Mouse (Mus musculus) intestine, embryonic 14.5 days (tissue): ENCODE measurements at regions not wholly inside any gene's neighbourhood (a gene's known extent, or its start where the extent isn't known, plus 50 kb on each side); places are given as distances from the start of the nearest gene placed in this dataset.

ENCODE experiments used
- ATAC-seq: fragments of 200-750 bp; cut with Nextera tagmentation; replicated peaks from 2 replicates; pipeline ENCODE4 v1.8.0; 2017; ENCODE audit warnings: low read depth, moderate number of reproducible peaks, moderate TSS enrichment, moderate library complexity; ENCODE audit not compliant: low FRiP score, low TSS enrichment
- DNase-seq: peaks from one replicate; pipeline ENCODE4 v3.0.0-alpha.2; 2018; ENCODE audit warnings: low spot score
- H3K27ac ChIP-seq: fragments of 300-500 bp; sonication (generic); 2 replicates; pipeline ENCODE4 v1.5.1; 2014; ENCODE audit warnings: low read depth, mild to moderate bottlenecking, control low read depth
- H3K27me3 ChIP-seq: fragments of 300-500 bp; sonication (generic); replicated peaks from 2 replicates; pipeline ENCODE4 v1.6.1; 2014; ENCODE audit warnings: low read length, control low read depth; ENCODE audit not compliant: control insufficient read depth, insufficient read depth
- H3K36me3 ChIP-seq: fragments of 300-500 bp; sonication (generic); 2 replicates; pipeline ENCODE4 v1.6.1; 2014; ENCODE audit warnings: low read length, control low read depth; ENCODE audit not compliant: control insufficient read depth, insufficient read depth
- H3K4me1 ChIP-seq: fragments of 300-500 bp; sonication (generic); replicated peaks from 2 replicates; pipeline ENCODE4 v1.6.1; 2014; ENCODE audit warnings: low read length, control low read depth, mixed read lengths; ENCODE audit not compliant: control insufficient read depth, insufficient read depth
- H3K4me2 ChIP-seq: fragments of 300-500 bp; sonication (generic); 2 replicates; pipeline ENCODE4 v1.6.1; 2014; ENCODE audit warnings: low read length
- H3K4me3 ChIP-seq: fragments of 300-500 bp; sonication (generic); 2 replicates; pipeline ENCODE4 v1.5.1; 2014; ENCODE audit warnings: low read depth, low read length, control low read depth, mixed read lengths
- H3K9ac ChIP-seq: fragments of 300-500 bp; sonication (generic); 2 replicates; pipeline ENCODE4 v1.6.1; 2014; ENCODE audit warnings: mild to moderate bottlenecking, low read length
- H3K9me3 ChIP-seq: fragments of 300-500 bp; sonication (generic); 2 replicates; pipeline ENCODE4 v1.6.1; 2016; ENCODE audit warnings: low read length, control low read depth; ENCODE audit not compliant: control insufficient read depth
- WGBS: fragments of 180-500 bp; shearing (Covaris S2); extraction: QIAGEN DNeasy Blood & Tissue Kit; methylation state at CpG from one replicate; pipeline ENCODE4 v1.1.7; 2014; 5-methylcytosine and 5-hydroxymethylcytosine counted together

DNA sequence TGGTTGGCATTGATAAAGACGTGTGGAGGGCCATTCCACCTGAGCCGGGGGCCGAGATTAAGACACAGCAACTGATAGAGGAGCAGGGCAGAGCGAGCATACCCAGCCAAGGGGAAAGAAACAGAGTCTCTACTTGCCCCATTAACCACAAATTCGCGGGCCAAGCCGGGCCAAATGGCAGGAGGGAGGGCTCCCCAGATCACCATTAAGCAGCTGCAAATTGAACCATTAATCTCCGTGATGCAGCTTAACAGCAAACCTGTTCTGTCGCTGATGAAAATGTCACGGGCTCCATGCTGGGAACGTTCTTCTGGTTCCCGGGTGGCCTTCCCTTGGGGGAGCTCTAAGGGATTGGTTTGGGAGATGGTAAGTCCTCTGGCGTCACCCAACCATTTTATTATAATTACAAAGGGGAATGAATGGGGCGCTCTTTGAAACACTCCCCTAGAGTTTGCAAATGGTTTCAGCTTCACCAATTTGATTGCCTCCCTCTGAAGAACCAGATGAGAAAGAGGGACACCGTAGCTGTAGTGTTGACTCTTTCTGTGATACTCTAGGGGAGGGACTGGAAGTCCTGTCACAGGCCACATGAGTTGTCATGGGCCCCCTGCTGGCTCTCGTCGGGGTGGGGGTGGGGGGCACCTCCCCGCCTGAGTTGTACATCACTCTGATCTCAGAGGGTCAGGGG is 124.8 kb downstream of the Enc1 start:
- Histone ChIP-seq H3K4me1 (peaks cover 9% of the 10 kb centered on the region; the same call in 1 of the 2 replicates), H3K9ac (no peak overlapping the region), H3K4me3 (no peak overlapping the region), H3K27me3 (no peaks in the 10 kb centered on the region), H3K4me2 (no peak overlapping the region), H3K36me3 (no peaks in the 10 kb centered on the region), H3K27ac (no peak overlapping the region), H3K9me3 (no peaks in the 10 kb centered on the region)
- 47% methylated on average over 18 of the region's 18 CpGs for WGBS
- ATAC-seq (no peak), DNase-seq (no peak)

DNA sequence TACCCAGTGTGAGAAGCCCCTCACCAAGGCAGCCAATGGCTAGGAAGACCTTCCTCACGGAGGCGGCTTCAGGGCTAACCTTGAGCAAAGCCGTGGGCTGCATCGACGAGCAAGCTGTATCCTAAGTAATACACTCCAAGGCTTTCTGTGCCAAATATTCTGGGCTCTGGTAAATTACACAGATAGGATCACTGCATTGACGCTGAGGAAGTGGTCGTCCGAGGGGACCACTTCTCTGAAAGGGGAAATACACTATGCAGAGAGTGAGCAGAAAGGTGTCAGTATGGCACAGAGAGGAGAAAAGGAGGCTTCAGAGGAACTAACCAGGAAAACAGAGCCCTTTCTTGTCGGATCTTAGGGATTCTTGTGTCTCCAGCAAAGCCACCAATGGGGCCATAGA is 124.1 kb downstream of the Enc1 start:
- Histone ChIP-seq H3K9me3 (no peaks in the 10 kb centered on the region), H3K36me3 (no peaks in the 10 kb centered on the region), H3K27ac (no peak overlapping the region), H3K9ac (no peak overlapping the region), H3K4me2 (no peak overlapping the region), H3K27me3 (no peaks in the 10 kb centered on the region), H3K4me1 (peaks cover 9% of the 10 kb centered on the region; the same call in 1 of the 2 replicates), H3K4me3 (no peak overlapping the region)
- DNase-seq = no peak
- WGBS = 80% methylated on average over 9 of the region's 9 CpGs
- ATAC-seq = no peak

GRCm38 (mm10) chr13:97363765-97364164 is 122.9 kb downstream of the Enc1 start:
- DNase-seq (no peak), ATAC-seq (peak; percentile 64)
- Histone ChIP-seq H3K9ac (no peak overlapping the region), H3K36me3 (no peaks in the 10 kb centered on the region), H3K9me3 (no peaks in the 10 kb centered on the region), H3K27me3 (no peaks in the 10 kb centered on the region), H3K4me3 (no peak overlapping the region), H3K27ac (0 out of 2 replicates have a peak overlapping the region, but pooled peaks have one; percentile 8), H3K4me1 (peaks cover 9% of the 10 kb centered on the region; the same call in 1 of the 2 replicates), H3K4me2 (no peak overlapping the region)
- WGBS = 36% methylated on average over 5 of the region's 5 CpGs

- ATAC-seq (no peak), DNase-seq (no peak)
- no peaks in the 10 kb centered on the region for H3K9me3 ChIP-seq
- 95% methylated on average over 4 of the region's 4 CpGs for WGBS
- no peaks in the 10 kb centered on the region for H3K36me3 ChIP-seq
- H3K9ac ChIP-seq = no peak overlapping the region
- no peaks in the 10 kb centered on the region for H3K27me3 ChIP-seq
- H3K4me2 ChIP-seq = no peak overlapping the region
- no peak overlapping the region for H3K4me3 ChIP-seq
- H3K4me1 ChIP-seq = peaks cover 9% of the 10 kb centered on the region; the same call in 1 of the 2 replicates
- H3K27ac ChIP-seq = no peak overlapping the region
Observed at GRCm38 (mm10) chr13:97363214-97363613, 122.3 kb downstream of the Enc1 start.

DNA sequence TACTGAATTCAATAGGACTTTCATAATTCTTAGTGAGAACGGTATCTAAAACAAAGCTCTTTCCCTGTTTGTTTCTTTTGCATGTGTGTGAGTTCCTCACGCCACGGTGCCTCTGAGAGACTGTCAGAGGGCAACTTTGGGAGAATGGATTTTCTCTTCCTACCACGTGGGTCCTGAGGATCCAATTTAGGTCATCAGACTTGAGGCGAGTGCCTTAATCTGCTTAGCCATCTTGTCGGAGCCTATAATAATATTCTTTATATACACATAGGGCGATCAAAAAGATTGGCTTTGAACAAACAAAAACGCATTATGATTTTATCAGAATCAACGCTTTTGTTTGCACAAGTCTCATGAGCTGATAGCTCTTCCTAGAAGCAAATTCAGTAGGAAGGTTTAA is 119.6 kb downstream of the Enc1 start:
- Histone ChIP-seq H3K4me1 (peaks cover 9% of the 10 kb centered on the region; the same call in 1 of the 2 replicates), H3K4me2 (no peak overlapping the region), H3K9ac (no peak overlapping the region), H3K27ac (no peak overlapping the region), H3K36me3 (no peaks in the 10 kb centered on the region), H3K4me3 (no peak overlapping the region), H3K27me3 (no peaks in the 10 kb centered on the region), H3K9me3 (no peaks in the 10 kb centered on the region)
- ATAC-seq (no peak), DNase-seq (no peak)
- 69% methylated on average over 9 of the region's 9 CpGs for WGBS

DNA sequence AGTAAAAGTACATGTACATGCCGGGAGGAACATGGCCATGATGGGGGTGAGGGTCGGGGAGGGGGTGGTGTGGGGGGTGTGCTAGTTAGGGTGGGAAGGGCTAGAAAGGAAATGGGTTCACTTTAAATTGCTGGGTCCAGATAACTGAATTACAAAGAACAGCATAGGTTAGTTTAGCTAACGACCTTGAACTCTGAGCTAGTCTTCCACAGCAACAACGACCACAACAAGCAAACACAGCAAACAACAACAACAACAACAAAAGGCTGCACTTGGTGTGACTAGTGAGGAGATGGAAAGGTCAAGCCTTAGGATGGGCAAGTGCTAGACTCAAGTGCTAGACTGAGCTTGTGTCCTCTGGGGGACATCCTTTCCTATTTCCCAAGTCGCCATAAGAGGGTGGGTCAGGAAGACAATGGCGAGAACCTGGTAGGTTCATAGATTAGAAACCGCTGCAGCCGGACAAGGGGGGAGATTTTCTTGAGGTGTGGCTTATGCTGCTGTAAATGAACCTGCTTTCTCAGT is 117.9 kb downstream of the Enc1 start:
- DNase-seq (no peak), ATAC-seq (no peak)
- WGBS = 78% methylated on average over 8 of the region's 8 CpGs
- Histone ChIP-seq H3K4me1 (peaks cover 9% of the 10 kb centered on the region; the same call in 1 of the 2 replicates), H3K4me3 (no peak overlapping the region), H3K27ac (no peak overlapping the region), H3K4me2 (no peak overlapping the region), H3K9me3 (no peaks in the 10 kb centered on the region), H3K9ac (no peak overlapping the region), H3K36me3 (no peaks in the 10 kb centered on the region), H3K27me3 (no peaks in the 10 kb centered on the region)

GRCm38 (mm10) chr13:97358261-97358660 is 117.4 kb downstream of the Enc1 start:
- H3K27me3 ChIP-seq = no peaks in the 10 kb centered on the region
- no peak overlapping the region for H3K9ac ChIP-seq
- no peak overlapping the region for H3K4me3 ChIP-seq
- 42% methylated on average over 6 of the region's 6 CpGs for WGBS
- H3K36me3 ChIP-seq = no peaks in the 10 kb centered on the region
- no peak overlapping the region for H3K4me2 ChIP-seq
- no peak for ATAC-seq
- peaks cover 6% of the 10 kb centered on the region; the same call in 1 of the 2 replicates for H3K4me1 ChIP-seq
- DNase-seq = no peak
- no peak overlapping the region for H3K27ac ChIP-seq
- no peaks in the 10 kb centered on the region for H3K9me3 ChIP-seq

DNA sequence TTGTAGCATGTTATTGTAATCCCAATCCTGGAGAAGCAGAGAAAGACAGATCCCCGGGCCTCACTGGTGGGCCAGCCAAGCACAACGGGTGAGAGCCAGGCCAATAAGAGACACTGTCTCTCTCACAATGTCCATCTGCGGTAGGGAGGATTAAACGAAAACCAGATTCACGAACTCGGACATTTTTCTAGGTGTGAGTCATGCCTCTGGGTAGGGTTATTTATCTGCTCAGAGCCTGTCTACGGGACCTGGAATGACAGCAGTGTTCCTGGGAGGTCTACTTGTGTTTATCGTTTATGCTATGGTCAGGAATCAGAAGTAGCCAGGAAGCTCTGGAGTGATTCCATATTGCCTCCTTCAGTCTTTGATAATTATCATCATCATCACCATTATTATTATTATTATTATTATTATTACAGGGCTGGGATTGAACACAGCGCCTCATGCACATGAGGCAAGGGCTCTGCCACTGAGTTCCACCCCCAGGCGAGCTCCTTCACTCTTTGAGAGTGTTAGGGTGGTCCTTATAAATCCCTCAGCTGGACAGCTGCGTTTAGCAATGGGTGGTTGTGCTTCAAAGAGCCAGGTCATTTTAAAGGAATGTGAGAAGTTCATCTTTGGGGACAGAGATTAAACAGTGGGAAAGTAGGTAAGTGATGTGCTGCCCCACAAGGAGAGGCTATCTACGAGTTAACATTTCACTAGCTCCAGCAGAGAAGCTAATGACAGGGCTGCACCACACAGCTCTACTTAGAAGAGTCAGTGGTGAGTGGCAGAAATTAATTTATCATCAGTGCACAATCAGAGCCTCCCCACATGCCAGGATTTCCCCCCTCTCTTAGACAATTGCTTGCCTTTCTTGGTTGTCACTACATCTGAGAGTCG is 116.3 kb downstream of the Enc1 start:
- ATAC-seq (peak; percentile 62; the same call in 1 of the 2 replicates), DNase-seq (no peak)
- Histone ChIP-seq H3K27ac (peak overlapping the region; percentile 64; the same call in 1 of the 2 replicates), H3K4me1 (peaks cover 6% of the 10 kb centered on the region; the same call in 1 of the 2 replicates), H3K27me3 (no peaks in the 10 kb centered on the region), H3K9ac (no peak overlapping the region), H3K36me3 (no peaks in the 10 kb centered on the region), H3K4me2 (no peak overlapping the region), H3K9me3 (no peaks in the 10 kb centered on the region), H3K4me3 (no peak overlapping the region)
- 22% methylated on average over 13 of the region's 13 CpGs for WGBS
